Mouse (Mus musculus) adrenal gland, postnatal 25 days (tissue): Measurements from ENCODE around the gene Kdm1b. TPM values are rescaled to one million over a fixed set of nuclear protein-coding genes. Genes with fewer than 3 reads are reported as not detected.

ENCODE experiments used
- DNase-seq: peaks from one replicate; pipeline ENCODE4 v3.0.0; 2021; ENCODE audit warnings: mixed read lengths
- long read RNA-seq: library from polyadenylated mRNA; stranded (forward); transcript quantifications from one replicate; pipeline ENCODE4 v2.0.0, GENCODE M21; 2021
- total RNA-seq: library from RNA; stranded (reverse); gene quantifications from 2 replicates; pipeline ENCODE4 v1.2.3, GENCODE M21; 2021

Kdm1b gene
- 7.5 and 11.7 TPM in 2 replicates for total RNA-seq
- long read RNA-seq, full-length matches to known transcripts = 8 of 12 reads
- long read RNA-seq, partial matches to known transcripts = 1 of 12 reads
- long read RNA-seq, other reads (novel, unspliced or antisense) = 3 of 12 reads

DNA sequence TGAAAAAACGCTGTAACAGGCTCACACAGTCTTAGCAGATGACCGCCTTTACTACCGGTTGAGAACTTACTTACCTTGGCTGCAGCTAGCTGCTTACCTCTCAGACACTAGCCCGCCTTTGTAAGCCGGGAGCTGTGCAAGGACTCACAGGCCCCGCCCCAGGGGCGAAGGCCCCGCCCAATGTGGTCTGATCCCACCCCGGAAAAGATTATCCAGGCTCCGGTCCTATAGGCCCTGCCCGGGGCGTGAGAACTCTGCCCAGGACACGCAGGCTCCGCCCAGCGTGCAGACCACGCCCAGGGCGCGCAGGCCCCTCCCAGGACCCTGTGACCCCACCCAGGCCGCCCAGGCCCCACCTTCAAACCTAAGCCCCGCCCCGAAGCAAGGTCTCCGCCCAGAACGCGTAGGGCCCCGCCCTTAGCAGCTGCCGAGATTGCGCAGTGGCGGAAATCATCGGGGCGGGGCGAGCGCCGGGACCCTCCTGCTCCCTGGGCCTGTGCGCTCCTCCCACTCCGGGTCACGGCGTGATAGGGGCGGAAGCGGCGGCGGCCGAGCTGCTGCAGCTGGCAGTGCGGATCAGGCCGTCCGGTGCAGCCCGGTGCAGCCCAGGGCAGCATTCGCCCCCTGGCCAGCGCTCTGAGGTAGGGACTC is at the start of gene Kdm1b:
TSS of gene Kdm1b (plus strand) at position 470 of the 651 bp plus-strand sequence.
- DNase-seq = peak; percentile 99

GRCm38 (mm10) chr13:46997355-46997754 is 45.9 kb upstream of the Kdm1b start:
- DNase-seq = no peak

- DNase-seq = no peak
Observed at GRCm38 (mm10) chr13:46999498-46999897, 43.8 kb upstream of the Kdm1b start.

- no peak for DNase-seq
Observed at GRCm38 (mm10) chr13:47001590-47001989, 41.7 kb upstream of the Kdm1b start.

DNA sequence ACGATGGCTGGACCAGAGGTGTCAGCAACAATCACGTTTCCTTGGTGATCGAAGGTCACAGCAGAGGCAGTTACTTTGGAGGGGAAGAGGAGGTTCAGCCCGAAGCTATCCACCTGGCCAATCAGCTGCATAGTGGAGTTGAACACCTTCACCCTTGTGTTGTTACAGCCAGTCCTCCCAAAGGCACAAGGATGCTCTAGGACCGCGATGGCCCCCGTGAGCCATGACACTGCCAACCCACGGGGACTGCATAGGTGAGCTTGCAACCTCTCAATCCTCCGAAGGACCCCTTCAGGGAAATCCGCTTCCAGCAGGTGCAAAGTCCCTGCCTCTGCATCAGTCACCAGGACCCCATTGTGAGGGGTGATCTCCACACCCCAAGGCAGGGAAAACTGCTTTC is 29.6 kb upstream of the Kdm1b start:
- no peak for DNase-seq

DNA sequence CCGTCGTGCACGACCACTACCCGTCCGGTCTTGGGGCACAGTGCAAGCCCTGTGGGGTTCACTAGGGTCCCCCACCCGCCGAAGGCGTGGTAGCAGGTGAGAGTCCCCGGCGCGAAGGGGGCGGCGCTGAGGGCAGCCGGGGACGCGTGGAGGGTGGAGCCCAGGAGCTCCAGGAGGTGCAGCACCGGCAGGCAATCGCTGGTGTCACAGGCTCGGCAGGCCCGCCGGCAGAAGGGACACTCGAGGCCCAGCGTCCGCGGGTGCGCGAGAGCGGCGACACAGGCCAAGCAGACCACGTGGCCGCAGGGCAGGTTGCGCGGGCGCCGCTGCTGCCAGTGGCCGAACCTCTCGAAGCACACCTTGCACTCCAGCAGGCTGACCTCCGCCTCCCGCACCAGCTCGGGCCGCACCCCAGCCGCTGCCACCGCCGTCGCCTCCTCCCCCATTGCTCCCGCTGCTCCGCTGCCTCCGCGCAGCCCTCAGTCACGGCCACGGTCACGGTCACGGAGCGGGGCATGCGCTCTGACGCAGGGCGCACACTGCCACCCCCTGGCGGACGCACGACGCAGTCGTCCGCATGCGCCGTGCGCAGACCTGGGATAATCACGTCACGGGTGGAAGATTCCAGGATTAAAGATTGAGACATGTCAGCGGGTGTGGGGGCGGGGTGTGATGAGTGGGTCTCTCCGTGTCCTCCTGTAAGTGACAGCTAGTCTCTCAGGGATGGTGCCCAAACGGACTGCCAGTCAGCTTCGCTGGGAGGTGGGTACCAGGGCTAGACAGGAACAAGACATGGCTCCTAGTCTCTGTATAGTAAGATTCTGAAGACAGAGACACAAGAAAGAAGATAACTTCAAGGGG is 28.7 kb upstream of the Kdm1b start, which contains the start of gene Nhlrc1:
TSS of gene Nhlrc1 (minus strand) at position 517 of the 861 bp plus-strand sequence.
- DNase-seq = peak; percentile 82

GRCm38 (mm10) chr13:47015195-47015501 is 28.2 kb upstream of the Kdm1b start:
- DNase-seq = no peak

DNA sequence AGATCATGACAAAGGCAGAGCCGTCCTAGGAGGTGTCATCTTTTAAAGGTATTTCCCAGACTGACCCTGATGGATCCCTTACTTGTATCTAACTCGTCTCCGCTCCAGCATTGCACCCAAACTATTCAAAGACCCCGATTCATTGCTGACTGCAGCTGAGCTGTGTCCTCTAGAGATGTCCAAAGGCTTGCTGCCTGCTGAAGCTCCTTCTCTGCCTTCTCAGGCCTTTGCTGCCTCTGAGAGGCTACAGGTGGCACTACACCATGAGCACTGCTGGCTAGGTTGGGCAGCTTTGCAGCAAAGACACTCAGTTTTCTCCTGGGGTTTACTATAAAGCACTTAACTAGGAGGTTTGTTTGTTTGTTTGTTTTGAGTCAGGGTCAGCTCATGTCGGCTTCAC is 26.0 kb upstream of the Kdm1b start:
- peak; percentile 50 for DNase-seq

- DNase-seq = no peak
Observed at GRCm38 (mm10) chr13:47019774-47020173, 23.5 kb upstream of the Kdm1b start.

DNA sequence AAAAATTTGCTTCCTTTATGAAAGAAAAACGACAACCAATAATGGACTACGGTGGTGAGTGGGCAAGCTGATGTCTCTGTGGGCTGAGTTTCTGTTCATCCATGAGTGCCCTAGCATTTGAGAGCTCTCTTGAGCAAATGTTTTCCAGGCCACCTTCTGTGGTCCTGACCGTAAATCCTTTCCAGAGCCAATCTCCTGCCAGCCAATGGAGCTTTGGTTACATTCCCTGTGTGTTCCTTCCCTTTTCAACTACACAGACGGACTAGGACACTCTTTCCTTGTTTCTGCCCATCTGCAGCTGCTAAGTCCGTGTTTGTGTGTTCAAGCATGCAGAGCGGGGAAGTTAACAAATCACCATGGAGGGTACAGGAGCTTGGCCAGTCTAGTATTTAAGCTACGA is 22.5 kb upstream of the Kdm1b start:
- DNase-seq = no peak

DNA sequence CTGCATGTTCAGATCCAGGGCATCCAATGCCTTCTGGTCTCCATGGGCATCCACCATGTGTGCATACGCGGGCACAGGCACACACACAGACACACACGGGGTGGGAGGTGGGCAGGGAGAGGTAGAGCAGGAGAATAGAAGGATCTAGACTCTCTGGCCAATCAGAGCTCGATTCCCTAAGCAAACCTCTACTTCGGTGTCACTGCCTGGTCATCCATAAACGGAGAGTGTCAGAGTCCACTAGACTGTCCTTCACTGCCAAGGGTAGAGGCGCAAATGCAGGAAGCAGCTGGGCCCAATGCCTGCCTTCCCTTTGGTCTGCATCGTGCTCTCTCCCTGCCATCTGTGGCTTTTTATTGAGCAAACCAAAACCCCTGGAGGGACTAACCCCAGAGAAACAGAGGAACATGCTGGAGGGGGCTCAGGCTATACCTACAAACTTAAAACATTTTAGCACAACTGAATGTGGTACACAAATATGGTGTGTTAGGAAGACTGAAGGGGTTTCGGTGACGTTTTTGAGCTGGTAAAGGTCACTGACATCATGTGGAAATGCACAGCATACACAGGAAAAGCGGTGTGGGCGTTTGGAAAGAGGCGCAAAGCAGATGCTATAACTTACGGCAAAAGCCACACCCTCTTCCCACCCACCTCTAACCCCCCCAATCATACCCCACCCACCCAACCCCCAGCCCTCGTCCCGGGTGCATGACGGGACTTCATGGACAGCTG is 12.8 kb upstream of the Kdm1b start:
- no peak for DNase-seq

- DNase-seq = no peak
Observed at GRCm38 (mm10) chr13:47033602-47034001, 9.7 kb upstream of the Kdm1b start.

DNA sequence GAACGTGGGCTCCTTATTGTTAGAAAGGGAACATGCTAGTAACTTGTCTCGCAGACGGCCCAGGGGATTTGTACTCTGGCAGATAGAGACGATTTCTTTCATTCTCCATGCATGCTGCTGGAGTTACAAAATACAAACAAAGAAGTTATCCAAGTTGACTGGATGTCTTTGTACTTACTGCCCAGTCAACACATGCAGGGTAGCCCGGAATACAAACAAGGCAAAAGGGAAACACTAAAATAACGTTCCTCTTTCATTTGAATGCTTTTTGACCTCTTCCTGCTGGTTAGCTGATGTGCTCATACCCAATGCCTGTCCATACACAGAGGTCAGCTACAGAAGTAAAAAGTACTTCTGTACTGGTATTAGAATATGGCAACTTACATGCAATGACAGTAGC is 5.4 kb upstream of the Kdm1b start:
- DNase-seq = no peak

GRCm38 (mm10) chr13:47040061-47040460 is 3.2 kb upstream of the Kdm1b start:
- no peak for DNase-seq

- DNase-seq = no peak
Observed at GRCm38 (mm10) chr13:47042024-47042633, 1.2 kb upstream of the Kdm1b start.

GRCm38 (mm10) chr13:47043833-47044616 is 726 bp downstream of the Kdm1b start:
- DNase-seq = no peak

GRCm38 (mm10) chr13:47044617-47044947 is 1.3 kb downstream of the Kdm1b start, which contains the start of gene Tpmt:
Gene Tpmt (minus strand): TSS chr13:47044737.
- DNase-seq = peak; percentile 7

GRCm38 (mm10) chr13:47047996-47048395 is 4.7 kb downstream of the Kdm1b start:
- no peak for DNase-seq

DNA sequence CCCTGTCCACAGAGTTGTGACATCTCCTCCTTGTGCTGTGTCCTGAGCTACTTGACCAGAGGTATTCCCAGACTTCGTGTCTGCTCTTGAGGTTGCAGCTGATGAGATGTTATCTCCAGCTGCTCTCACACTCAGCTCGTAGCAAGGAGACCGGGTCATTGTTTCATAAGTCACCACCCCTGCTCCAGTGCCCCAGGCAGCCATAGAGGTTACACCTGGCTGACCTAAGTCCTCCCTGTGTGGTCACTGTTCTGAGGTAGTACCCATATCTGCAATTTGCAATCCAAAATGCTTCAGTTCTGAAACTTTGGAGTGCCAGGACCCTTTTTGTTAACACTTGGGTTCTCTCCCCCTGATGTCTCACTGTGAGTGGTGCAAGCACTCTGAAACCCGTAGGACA is 6.7 kb downstream of the Kdm1b start:
- DNase-seq = no peak

DNA sequence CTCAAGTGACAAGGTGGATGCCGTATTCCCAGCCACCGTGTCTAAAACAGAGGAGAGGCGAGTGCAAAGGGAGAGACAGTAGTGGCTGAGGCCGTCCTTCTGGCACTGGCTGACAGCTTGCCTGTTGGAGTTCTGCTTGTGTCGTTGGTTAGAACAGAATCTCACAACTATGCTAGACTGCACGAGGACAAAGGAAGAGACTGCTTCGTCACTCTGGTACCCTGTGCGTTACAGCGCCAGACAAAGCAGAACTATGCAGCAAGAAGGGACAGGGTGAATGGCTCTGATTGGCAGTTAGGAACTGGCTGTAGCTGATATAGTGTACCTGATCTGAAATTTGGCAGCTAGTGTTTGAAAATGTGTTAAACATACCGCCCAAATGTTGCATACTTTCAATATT is 10.7 kb downstream of the Kdm1b start:
- no peak for DNase-seq

- DNase-seq = no peak
Observed at GRCm38 (mm10) chr13:47056126-47056525, 12.8 kb downstream of the Kdm1b start.

DNA sequence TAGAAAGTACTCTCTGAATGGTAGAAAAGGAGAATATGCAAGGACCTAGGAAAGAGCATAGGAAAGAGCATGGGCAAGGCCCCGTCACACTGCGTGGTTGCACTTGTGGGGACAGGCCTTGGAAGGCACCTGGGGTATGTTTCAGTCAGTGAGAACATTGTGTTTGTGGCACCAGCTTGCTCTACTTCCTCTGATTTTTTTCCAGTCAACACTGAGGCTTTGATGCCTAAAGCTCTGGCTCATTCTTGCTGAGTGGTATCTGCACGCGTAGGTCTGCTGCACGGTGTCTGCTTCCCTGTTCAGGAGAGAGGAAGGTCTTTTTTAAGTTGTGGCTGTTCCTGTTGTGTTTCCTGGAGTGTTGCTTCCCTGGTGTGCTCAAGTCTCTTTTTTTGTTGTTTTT is 13.5 kb downstream of the Kdm1b start:
- DNase-seq = no peak
